Mouse (Mus musculus) urinary bladder, adult 2 months (tissue): Measurements from ENCODE around the gene Ankrd34a. TPM values are rescaled to one million over a fixed set of nuclear protein-coding genes. Genes with fewer than 3 reads are reported as not detected.

ENCODE experiments used
- DNase-seq: peaks from one replicate; pipeline ENCODE4 v3.0.0; 2022; ENCODE audit warnings: low spot score
- polyA plus RNA-seq: library from polyadenylated mRNA; depleted of rRNA; stranded (reverse); fragments of >200 nt; gene quantifications from 2 replicates; pipeline ENCODE4 v1.2.3, GENCODE M21; 2012

Gene Ankrd34a
- polyA plus RNA-seq, 1 experiment, result 0.70 TPM

GRCm38 (mm10) chr3:96563267-96563666, 33.2 kb upstream of the Ankrd34a start:
- no peak for DNase-seq

DNA sequence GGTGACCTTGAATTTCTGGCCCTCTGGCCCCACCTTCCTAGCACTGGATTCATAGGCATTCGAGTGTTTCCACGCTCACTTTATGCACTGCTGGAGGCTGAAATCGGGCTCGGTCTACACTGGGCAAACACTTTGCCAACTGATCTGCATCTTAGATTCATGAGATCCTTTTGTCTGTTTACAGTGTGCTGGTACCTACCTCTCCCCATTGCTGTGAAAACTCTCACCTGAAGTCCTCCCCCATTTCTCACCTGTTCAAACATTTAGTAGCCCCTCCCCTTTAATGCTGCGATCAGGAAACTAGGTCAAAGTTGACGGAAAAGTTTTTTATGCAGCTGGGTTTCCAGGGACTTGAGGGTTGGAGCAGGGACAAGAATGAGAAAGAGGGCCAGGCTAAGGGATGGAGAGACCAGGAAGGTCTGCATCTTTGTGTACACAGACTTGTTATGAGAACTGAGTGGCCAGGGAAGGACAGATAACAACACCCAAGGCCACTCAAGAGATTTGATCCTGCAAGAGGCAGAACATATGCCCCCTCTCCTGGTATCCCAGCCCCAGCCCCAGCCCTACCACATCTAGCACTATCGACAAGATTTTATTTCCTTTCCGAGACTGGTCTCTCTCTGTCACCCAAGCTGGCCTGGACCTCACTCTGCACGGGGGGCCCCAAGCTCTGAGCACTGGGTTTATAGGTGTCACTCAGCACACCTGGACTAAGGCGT, 32.4 kb upstream of the Ankrd34a start:
- DNase-seq, result no peak

DNA sequence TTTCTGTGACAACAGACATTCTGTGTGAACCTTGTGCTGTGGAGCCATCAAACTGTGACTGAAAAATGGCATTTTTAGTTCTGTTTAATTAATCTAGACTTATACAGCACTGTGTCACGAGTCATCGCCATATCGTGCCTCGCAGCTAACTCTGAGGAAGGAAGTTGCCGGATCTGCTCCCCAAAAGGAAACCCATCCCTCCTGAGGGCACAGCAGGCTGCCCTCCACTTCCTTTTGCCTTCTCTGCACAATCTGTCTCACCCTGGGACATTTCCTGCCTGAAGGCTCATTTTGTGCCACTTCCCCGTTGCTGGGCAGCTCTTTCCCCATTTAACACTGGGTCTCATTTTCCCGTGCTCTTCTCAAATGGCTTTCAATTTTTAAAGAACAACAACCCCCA, 31.8 kb upstream of the Ankrd34a start:
- DNase-seq, result no peak

DNA sequence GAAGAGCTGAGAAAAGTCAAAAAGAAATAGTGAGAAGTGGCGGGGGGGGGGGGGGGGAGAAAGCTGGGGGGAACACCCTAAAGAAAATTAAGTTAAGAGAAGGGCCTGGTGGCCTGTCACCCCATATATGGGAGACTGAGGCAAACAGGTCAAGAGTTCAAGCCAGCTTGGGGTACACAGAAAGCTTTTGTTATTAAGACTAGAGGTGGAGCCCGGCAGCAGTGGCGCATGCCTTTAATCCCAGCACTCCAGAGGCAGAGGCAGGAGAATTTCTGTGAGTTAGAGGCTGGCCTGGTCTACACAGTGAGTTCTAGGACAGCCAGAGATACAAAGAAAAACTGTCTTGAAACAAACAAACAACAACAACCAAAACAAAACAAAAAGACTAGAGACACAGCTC, 31.3 kb upstream of the Ankrd34a start:
- no peak for DNase-seq

- DNase-seq, result no peak
Measured at GRCm38 (mm10) chr3:96566661-96567450, 29.6 kb upstream of the Ankrd34a start.

DNA sequence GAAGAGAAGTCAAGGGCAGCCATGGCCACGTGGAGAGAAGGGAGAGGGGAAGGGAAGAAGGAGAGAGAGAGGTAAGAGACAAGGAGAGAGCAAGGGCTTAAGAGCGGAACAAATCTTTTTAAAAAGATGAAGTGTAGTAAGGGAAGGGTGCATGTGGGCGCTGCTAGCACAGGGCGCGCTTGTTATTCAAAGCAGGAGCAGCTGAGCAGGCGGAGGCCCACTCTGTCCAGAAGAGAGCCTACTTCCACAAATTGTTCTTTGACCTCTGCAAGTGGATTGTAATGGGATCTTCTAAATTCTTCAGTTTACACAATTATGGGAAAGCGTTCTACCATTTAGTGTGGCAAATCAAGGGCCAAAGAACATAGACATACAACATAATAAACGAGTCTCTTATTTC, 27.8 kb upstream of the Ankrd34a start:
- no peak for DNase-seq

- DNase-seq, result no peak
Measured at GRCm38 (mm10) chr3:96569506-96569905, 26.9 kb upstream of the Ankrd34a start.

DNA sequence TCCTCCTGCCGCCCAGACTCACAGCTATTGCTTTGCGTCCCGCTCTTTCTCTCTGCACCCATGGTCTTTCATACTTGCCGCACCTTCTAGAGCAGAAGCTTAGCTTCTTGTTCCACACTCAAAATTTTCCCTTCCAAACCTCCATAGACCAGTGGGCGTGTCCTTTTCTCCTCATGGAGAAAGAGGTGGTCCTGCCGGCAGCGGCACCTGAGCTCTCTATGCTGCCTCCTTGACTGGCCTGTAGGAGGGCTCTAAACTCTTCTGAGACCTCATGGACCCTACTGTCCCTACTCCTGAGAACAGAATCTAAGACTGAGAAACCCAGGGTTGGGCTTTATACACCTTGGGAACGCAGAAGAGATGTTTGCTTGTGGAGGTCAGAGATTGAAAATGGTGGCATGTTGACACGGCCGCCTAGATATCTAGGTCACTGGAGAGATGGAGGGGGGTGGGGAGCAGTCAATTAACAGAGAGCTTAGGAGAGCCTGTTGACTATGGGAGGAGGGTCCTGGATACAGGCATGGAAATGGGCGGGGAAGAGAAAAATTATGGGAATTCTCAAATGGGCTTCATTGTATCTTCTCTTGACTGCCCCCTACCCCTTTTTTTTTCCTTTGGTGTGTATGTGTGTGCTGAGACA, 26.4 kb upstream of the Ankrd34a start:
- no peak for DNase-seq

DNA sequence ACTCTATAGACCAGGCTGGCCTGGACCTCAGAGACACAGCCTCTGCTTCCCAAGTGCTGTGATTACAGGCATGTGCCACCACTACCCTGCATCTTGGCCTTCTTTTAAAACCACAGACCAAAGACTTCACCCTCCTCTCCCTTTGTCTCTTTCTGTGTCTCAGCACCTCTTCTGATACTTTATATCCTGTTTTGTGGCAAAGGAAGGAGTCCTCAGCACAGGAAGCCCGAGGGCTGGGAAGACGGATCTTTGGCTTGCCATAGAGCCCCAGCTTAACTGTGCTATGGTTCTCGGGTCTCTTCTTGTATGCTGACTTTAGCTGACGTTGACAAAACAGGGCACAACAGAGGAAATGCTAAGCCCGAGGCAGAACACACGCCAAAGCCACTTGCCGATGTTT, 25.8 kb upstream of the Ankrd34a start:
- no peak for DNase-seq

DNA sequence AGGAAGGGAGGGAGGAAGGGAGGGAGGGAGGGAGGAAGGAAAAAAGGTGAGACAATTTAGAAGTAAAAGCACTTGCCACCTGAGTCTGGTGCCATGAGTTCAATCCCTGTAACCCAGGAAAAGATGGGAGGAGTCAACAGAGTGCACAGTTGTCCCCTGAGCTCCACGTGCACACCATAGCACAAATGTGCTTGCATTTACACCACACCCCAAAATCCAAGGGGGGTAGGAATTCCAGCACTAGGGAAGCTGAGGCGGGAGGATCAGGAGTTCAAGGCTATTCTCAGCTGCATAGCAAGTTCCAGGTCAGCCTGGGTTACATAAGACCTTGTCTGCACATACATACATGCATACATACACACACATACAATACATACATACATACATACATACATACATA, 25.1 kb upstream of the Ankrd34a start:
- DNase-seq, result no peak

DNA sequence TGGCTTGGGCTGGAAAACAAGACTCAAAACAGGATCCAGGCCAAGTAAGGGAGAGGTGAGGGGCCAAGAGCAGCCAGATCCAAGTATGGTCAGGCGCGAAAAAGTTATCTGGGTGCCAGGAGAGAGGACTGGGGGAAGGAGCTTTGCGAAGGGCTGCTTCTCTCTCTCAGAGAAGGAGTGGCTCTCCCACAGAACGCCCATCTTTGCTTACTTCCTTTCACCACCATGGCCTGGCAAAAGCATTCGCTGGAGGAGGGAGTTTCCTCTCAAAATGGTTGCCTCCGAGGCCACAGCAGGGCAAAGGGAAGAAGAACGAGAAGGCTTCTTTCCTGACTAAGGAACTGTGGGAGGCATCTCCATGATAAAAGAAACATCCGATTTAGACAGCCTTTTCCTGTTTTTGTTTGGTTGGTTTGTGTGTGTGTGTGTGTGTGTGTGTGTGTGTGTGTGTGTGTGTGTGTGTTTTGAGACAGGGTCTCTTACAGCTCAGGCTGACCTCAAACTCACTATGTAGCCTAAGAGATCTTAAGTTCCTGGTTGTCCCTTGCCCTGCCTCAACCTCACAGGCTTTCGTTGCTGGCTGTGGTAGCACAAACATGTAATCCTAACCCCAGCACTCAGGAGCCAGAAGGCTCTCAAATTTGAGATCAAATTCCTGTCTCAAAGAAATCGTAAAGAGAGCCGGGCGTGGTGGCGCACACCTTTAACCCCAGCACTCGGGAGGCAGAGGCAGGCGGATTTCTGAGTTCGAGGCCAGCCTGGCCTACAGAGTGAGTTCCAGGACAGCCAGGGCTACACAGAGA, 24.3 kb upstream of the Ankrd34a start:
- no peak for DNase-seq

DNA sequence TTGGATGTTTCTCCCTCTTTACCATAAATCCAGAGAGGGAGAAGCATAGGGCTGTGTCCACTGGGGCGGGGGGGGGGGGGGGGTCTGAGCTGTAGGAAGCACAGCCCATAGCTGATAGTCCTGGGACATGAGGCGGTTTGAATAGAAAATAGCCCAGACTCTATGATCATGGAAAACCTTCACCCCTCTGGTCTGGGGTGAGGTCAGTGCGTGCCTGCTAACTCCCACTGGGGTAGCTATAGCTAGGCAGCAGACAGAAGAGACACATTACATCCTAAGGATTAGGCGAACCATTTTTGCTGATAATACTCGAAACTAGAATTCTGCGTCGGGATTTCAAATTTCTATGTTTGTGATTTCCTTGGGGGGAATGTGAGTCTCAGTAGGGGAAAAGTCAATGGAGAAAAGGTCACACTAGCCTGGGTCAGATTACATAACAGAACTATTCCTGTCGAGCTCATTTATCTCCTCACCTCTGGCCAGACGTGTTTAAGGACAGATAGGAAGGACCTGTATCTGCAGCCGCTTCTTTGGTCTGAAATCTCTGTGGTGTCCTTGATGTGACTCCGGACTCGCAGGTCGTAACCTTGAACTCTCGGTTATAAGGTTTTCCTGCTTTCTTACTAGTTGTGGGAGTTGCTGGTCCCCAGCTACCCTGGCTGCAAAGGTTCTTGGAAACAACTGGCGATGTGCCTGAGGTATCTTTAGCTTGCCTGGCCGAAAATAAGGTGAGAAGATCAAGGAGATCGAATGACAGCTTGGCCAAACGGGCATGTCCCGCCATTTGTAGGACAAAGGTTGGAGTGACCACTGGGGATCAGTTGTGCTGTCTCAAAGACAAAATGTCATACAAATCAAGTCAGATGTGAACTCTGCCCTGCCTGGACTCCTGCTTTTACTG, 22.6 kb upstream of the Ankrd34a start:
- DNase-seq, result no peak

DNA sequence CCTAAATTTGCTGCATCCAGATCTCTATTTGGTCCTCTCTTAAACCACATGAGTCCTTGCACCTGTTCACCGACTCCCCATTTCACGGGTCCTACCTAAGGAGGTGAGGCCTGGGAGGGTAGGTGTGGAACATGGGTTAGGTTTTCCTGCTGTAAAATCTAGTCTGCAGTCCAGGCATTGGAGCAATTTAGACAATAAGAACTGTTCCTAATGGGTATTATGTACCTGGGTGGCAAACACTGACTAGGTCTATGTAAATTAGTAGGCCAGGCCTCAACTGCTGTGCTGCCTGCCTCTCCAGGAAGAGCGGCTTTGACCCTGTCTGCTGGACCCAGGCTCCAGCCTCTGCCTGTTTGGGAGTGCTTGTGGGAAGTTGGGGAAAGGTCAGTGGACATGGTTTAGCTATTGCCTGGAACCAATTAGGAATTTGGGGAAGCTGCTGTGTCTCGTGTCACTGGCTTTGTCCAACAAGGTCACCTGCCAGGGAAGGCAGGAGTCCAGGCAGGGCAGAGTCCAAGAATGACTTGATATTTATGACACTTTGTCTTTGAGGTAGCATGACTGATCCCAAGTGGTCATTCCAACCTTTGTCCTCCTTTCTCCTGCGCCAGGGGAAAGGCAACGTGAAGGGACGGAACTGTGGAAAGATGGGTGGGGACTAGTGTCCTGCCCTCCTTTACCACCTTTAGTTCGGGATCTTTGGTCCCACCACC, 21.0 kb upstream of the Ankrd34a start:
- DNase-seq, result no peak

- no peak for DNase-seq
Measured at GRCm38 (mm10) chr3:96576005-96576658, 20.3 kb upstream of the Ankrd34a start.

DNA sequence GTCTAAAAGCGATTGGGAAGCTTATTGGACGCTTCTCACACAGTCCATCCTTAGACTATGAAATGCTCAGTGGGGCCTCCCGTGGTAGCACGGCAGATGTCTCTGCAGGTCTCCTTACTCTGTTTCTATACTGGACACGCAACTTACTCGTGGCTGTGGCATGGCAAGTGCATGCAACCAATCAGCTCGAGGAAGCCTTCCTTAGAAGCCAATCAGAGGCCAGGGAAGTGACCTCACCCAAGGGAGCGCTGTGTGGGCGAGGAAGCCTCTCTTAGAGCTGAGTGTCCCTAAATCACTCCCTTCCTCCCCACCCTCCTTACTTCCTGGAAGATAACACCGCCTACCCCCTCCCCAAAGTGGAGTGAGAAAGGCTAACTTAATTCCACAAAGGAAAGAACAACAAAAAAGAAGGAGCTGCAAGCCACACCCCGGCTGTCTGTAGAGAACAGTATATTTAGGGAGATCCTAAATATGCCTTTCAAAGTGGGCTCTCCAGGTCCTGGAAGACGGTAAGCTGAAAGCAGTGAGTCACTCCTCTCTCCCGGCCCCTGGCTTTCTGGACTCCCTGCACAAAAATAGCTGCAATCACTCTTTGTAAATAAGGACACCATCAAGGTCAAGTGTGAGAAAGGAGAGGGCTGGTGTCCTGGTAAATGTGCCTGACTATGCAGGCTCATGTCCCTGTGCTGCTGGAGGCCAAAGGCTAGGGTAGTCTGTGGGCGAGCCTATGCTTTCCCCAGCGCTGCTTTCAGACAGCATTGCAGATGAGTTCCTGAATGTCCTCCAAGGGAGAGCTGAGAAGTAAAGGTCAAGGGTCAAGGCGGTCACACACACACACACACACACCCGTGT, 19.5 kb upstream of the Ankrd34a start, which contains the start of gene Gm16253:
Gene Gm16253 (plus strand): TSS at position 295 of the 852 bp plus-strand sequence.
- peak; percentile 73 for DNase-seq

- DNase-seq, result no peak
Measured at GRCm38 (mm10) chr3:96577566-96577965, 18.9 kb upstream of the Ankrd34a start.

DNA sequence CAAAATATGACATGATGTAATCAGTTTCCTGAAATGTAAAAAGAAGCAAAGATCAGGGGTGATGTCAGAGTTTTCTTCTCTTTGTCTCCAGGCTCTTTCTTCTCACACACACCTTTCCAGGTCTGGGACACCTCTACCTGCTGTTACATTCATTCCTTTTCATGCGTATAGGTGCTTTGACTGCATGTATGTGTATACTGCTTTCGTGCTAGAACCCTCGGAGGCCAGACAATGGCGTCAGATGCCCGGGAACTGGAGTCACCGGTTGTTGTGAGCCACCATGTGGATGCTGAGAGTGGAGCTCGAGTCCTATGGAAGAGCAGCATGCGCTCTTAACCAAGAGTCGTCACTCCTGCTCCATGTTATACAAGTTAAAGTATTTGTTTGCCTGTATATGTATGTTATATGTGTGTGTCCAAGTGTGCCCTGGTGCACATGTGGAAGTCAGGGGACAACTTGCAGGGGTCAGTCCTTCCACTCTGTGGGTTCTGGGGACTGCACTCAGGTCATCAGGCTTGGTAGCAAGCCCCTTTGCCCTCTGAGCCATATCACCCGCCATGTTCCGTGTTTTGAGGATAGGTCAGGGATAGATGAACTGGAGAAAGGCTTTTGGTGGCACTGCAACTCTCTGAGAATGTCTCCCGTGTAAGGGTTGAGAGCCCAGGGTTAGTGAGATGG, 17.7 kb upstream of the Ankrd34a start:
- DNase-seq, result no peak

GRCm38 (mm10) chr3:96579239-96579750, 17.1 kb upstream of the Ankrd34a start:
- DNase-seq, result no peak
